Mouse (Mus musculus) left cerebral cortex, postnatal 25 days (tissue): ENCODE results near the gene Grin3a. TPM values are rescaled to one million over a fixed set of nuclear protein-coding genes. Genes with fewer than 3 reads are reported as not detected.
"Not testable (repeated sequence)": the region's sequence is repeated elsewhere in the genome, so short reads cannot be mapped to it uniquely, and the experiment has no call there.

Experiments used
- DNase-seq, 2 experiments: peaks; one replicate each; pipeline ENCODE4 v3.0.0; 2022; ENCODE audit warnings: low spot score in 2 of 2, mixed read lengths in 1 of 2
- intact Hi-C: fragments of 180-260 bp; cut with DNase I; formaldehyde crosslinking; loops from one replicate; pipeline ENCODE4 v1.15.1; 2025
- total RNA-seq, 2 experiments: library from RNA; stranded (reverse); gene quantifications; 2 replicates each; pipeline ENCODE4 v1.2.3; 2021

Grin3a gene
- total RNA-seq, 2 experiments from 2014 or later: 34.7 to 35.4 TPM

GRCm38 (mm10) chr4:49688594-49689288, 156.8 kb downstream of the Grin3a start:
- intact Hi-C loops: loop anchor here (1.0 to 5.0 kb wide), 3 partner anchors 157 to 989 kb away; partner anchors contain the start of gene Grin3a
- DNase-seq: peak; percentile 49 to 75

GRCm38 (mm10) chr4:49681812-49682211, 163.7 kb downstream of the Grin3a start, which contains the start of gene Ppp3r2:
TSS of gene Ppp3r2 (minus strand) at chr4:49682024.
- intact Hi-C loops: no loop called here
- DNase-seq: no peak

DNA sequence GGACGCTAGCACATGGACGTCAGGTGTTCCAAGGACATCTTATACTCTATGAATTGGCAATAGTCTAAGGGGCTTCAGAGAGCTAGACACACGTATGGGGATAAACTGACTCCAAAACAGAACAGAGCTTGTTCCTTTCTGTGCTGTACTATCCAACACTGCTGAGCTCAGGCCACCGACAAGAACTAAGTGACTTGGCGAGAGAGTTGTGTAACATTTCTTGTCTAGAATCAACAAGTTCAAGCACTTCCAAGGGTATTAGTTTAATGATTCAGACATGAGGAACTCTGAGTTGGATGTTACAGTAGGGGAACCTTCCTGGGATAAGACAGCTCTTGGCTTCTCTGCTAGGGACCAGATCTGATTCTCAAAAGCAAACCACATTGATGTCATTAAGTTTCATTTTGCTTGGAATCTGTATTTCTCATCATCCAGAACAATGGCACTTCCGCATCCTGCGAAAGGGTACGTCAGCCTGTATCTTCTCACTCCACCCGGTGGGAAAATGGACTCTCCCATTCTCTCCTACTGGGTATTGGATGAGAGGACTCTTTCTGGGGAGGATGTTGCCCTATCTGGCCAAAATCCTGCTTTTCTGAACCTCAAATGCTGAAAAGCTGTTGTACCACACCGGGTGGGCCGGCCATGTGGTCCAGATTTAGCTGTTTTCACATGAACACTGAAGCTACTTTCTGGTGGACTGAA, 165.2 kb downstream of the Grin3a start:
- no peak for DNase-seq
- intact Hi-C loops: no loop called here

DNA sequence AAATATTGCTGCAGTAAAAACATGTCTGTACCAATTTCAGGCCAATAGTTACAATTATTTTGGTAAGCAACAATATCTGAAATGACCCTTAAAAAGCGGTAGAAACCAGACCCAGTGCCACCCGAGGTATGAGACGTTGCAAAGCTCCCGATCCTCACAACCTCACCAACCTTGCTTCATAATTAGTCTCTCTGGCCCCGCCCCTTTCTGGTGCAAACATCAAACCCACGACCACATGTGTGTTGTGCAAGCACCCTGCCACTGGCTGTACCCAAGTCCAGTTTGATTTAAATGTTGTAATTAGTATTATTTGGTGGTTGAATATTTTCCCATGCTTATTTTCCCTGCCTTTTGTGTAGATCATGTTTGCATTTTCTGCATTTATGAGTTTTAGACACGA, 168.8 kb downstream of the Grin3a start:
- DNase-seq: no peak
- intact Hi-C loops: no loop called here

DNA sequence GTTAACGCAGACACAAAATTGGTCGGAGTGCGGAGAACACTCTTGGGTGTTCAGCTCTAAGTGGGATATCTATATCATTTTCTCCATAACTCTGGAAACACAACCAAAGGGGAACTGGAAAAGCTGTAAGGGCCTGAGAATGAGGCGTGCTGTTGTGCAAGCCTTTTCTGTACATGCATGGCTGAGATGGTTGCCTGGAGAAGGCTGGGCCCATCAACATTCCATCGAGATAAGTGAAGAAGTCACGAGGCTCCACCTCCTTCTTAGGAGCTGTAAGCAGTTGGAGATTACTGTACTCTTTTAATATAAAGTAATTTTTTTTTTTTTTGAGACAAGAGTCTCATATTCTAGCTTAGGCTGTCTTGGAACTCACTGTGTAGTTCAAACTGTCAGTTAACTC, 169.5 kb downstream of the Grin3a start:
- intact Hi-C loops: no loop called here

DNA sequence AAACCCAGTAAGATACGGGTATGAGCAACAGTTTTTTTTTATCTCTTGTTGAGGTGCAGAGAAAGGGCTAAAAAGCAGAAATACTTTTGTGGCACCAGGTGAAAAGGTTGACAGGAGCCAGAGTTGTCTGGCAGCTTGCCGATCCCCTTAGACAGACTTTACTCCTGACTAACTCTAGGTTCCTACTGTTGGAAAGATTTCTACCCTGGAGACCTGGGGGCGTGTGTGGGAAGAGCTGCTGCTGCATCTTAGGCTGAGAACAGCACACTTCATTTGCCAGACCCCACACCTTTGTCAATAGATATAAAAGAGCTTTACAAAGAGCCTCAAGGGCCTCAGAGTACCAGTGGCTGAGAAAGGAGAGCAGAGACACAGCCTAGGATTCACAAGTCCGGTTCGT, 180.7 kb downstream of the Grin3a start:
- peak in 1 of 2 experiments; percentile 47 for DNase-seq
- intact Hi-C loops: no loop called here

More for the DNA sequence above, 169.5 kb downstream of the Grin3a start:
- no peak for DNase-seq

- no peak for DNase-seq
- intact Hi-C loops: no loop called here
Measured at GRCm38 (mm10) chr4:49662231-49662630, 183.3 kb downstream of the Grin3a start.

DNA sequence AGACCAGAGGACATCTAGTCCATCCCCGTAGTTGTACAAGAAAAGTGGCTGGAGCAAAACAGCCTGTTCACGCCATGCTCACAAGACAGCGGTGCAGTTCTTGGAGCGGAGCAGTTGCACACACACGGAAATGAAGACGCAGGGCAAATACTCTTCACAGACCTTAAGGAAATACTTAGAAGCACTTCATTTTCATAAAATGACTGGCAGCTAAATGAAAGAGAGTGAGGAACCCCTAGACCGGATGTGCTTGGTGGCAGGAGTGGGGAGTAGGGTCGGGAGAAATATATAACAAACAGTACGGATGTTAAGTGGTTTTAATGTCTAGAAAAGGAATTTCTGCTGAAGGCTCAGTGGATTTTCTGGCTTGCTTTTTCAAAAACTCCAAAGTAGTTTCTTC, 183.9 kb downstream of the Grin3a start:
- intact Hi-C loops: no loop called here
- DNase-seq: no peak

- intact Hi-C loops: no loop called here
Measured at GRCm38 (mm10) chr4:49659421-49659820, 186.1 kb downstream of the Grin3a start.

GRCm38 (mm10) chr4:49639913-49640312, 205.6 kb downstream of the Grin3a start:
- no peak for DNase-seq
- intact Hi-C loops: no loop called here

More at GRCm38 (mm10) chr4:49659421-49659820, 186.1 kb downstream of the Grin3a start:
- no peak for DNase-seq

GRCm38 (mm10) chr4:49637821-49638220, 207.7 kb downstream of the Grin3a start:
- intact Hi-C loops: no loop called here
- DNase-seq: no peak

DNA sequence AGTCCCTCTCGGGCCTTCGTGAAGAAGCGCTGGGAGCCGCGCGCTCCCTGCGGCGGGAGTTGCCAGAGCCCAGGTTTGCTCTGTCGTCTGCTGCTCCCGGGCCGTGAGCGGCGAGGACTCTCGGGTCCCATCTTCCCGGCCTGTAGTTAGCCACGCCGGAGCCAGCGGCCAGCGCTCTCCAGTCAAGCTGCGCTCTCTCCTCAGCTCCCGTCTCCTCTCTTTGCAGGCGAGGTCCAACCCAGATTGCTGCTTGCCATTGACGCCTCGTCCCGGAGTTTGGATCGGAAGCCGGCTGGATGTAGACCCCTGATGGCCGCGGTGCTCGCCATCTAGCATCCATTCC, 213.4 kb downstream of the Grin3a start:
- intact Hi-C loops: loop anchor here (5.0 kb wide), 1 partner anchor 110 kb away; the partner anchor contains the start of genes Mrpl50 and Zfp189
- DNase-seq: no peak

DNA sequence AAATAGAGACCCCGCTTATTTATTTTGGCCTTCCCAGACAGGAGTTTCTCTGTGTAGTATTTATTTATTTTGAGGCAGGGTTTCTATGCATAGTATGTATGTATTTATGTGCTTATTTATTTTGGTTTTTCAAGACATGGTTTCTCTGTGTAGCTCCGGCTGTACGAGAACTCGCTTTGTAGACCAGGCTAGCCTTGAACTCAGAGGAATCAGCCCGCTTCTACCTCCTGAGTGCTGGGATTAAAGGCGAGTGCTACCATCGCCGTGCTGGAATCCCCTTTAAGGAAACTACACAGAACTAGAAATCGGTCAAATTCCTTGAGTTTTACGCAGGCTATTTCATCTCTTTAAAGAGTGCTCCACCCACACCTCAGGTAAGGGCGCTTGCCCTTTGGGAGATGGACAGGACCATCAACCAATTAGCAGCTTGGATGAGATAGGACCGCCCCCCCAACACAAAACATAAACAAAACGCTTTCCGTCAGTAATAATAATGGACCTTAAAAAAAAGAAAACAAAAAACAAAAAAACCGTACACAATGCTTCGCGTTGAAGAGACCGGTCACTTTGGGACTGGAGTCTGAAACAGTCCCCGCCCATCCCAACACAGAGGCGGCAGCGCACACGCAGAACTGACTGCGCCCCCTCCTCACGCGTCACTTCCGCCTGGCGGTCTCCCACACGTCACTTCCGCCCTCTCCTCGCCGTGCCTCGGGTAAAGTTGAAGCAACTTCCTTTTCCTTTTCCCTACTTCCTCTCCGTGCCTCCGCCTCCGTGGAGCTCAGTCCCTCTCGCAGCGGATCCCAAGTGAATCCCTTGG, 214.0 kb downstream of the Grin3a start, which contains the start of gene Rnf20:
Rnf20 (plus strand) TSS at position 688 of the 820 bp plus-strand sequence.
- DNase-seq: peak; percentile 96 to 98
- intact Hi-C loops: loop anchor here (5.0 kb wide), 1 partner anchor 109 kb away; the partner anchor contains the start of genes Mrpl50 and Zfp189

DNA sequence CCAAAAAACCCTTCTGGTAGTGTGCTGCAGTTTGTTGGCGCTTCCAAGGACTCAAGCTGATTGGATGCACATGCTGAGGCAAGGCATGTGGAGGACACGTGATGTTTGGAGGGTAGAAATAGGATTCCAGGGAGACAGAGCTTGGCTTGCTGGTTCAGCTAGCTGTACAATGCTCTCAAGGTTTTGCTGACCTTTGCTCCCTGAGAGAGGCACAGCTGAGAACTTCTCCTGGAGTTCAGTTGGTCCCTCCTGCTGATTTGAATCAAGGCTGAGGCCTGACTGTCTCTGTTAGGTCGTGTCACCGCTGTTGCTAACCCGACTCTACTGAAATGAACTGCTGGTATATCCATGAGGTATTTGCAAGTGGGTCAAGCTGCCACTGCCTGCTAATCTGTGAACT, 216.6 kb downstream of the Grin3a start:
- DNase-seq: no peak
- intact Hi-C loops: loop anchor here (5.0 kb wide), 1 partner anchor 937 kb away; no protein-coding TSS in a partner anchor

GRCm38 (mm10) chr4:49626973-49627372, 218.6 kb downstream of the Grin3a start:
- intact Hi-C loops: loop anchor here (1.0 to 5.0 kb wide), 3 partner anchors 30 to 935 kb away; partner anchors contain the start of gene Tmem246
- DNase-seq: peak; percentile 83 to 89

- intact Hi-C loops: loop anchor here (5.0 kb wide), 1 partner anchor 933 kb away; no protein-coding TSS in a partner anchor
- not testable (repeated sequence) for DNase-seq
Measured at GRCm38 (mm10) chr4:49624969-49625368, 220.6 kb downstream of the Grin3a start.

DNA sequence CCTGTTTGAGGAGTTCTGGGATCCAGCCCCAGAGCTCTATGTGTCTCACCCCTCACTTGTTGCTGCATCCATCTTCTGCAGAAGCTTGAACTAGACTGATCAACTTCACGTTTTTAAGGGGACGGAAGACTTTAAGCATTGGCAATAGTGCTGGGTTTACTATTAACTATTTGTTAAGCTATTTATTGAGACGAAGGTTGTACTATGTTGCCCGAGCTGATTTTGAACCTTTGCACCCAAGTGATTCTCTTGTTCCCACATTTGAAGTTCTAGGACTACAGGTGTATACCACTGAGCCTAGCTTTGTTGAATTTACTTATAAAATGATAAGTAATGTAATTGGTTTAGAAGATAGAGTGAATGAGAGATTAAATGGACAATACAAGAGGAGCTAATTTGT, 221.6 kb downstream of the Grin3a start:
- no peak for DNase-seq
- intact Hi-C loops: no loop called here

DNA sequence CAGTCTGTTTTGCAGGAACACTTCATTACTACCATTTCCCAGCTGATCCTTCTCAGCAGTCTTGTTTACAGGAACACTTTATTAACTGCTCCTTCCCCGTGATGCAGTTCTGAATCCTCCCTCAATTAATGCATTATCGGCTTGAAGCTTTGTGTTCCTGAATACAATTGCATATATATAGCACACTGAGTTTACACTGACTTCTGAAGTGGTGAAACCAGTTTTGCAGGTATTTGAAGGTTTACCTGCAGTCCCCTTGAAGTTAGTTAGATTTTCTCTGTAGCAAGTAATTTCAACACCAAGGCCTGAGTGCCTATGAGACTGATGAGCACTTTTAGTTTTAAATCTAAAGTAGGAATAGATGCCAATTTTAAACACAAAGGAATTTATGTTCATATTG, 223.3 kb downstream of the Grin3a start:
- DNase-seq: no peak
- intact Hi-C loops: no loop called here

GRCm38 (mm10) chr4:49619861-49620260, 225.7 kb downstream of the Grin3a start:
- intact Hi-C loops, DNase-seq: not testable (repeated sequence)

DNA sequence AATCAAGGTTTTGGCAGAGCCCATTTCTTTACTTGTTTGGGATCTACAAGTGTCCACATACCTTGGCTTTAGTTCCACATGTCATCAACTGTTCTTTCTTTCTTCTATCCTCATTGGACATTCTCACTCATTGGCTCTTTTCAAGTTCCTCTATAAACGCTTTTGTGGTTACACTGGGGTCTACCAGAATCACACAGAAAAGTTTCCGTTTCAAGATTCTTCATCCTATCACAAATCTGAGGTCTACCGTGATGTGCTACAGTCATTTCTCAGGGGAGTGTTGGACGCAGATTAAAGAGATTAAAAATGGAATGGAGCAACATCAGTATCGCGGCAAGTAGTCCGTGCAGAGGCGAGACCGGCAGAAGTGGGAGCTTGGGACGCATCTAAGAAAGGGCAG, 228.6 kb downstream of the Grin3a start:
- DNase-seq: no peak
- intact Hi-C loops: no loop called here
